Mouse (Mus musculus): ENCODE data around the gene Tbc1d9. TPM values are rescaled to one million over a fixed set of nuclear protein-coding genes. Genes with fewer than 3 reads are reported as not detected.

Gene Tbc1d9
- total and polyA plus RNA-seq, 2 experiments from 2014 or later: 16.8 to 128 TPM

DNA sequence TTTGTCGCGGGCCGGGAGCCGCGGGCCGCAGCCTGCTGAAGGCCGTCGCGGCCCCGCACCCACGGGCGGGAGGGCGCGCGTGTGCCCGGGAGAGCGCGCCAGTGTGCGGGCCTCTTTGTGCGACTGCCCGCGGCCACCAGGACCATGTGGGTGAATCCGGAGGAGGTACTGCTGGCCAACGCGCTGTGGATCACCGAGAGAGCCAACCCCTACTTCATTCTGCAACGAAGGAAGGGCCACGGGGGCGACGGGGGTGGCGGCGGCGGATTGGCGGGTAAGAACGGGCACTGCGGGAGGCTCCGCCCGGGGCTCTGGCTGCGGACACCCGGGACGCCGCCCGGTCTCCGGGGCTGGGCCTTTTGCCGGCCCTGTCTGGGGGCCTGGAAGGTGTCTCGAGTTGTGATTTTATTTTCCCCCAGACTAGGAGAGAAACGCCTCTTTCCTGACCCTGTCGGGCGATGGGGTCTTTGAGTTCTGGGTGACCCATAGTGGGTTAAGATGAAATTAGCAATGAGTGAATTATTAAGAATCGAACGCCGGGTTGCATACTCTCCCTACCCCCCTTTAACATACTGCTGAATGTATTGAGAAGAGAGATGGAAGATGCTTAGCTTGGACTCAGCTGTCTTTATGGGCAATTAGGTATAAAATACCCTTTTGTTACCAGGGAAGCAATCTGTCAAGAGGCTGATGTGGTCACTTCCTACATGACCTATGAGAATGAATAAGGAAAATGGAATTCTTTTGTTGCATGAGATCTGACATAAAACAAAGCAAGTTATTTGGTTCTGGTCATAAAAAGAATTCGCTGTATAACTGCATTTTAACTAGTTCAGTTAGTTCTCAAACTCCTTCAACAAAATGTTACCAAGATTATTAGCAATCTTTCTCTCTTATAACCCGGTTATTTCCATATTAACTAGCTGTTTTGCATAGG lies 1.0 kb downstream of the Tbc1d9 start, which contains the start of gene Gm10645:
Gene Gm10645 (minus strand): TSS at position 240 of the 937 bp plus-strand sequence.
- Histone ChIP-seq H3K27ac (peak within 1 kb of the TSS; percentile 87), H3K27me3 (ENCODE audit: insufficient read depth, low read length) (no peaks in the 10 kb centered on the region), H3K9ac (replicated peaks; ENCODE audit: low read length) (peak within 1 kb of the TSS; percentile 86), H3K4me1 (ENCODE audit: insufficient read depth, low read length) (peaks cover 9% of the 10 kb centered on the region), H3K4me3 (ENCODE audit: low read length) (peak within 1 kb of the TSS; percentile 64), H3K36me3 (ENCODE audit: insufficient read depth, low read length) (no peaks in the 10 kb centered on the region), H3K9me3 (ENCODE audit: low read length) (no peaks in the 10 kb centered on the region), H3K4me2 (ENCODE audit: low read depth, low read length) (peak within 1 kb of the TSS; percentile 60)
- WGBS: 2% methylated on average over 44 of the region's 54 CpGs
- DNase-seq (ENCODE audit: low spot score) (peak; percentile 65), ATAC-seq (peak; percentile 80)
- no peak for TF ChIP-seq CTCF (IDR thresholded peaks at IDR 0.05; ENCODE audit: low read depth)

DNA sequence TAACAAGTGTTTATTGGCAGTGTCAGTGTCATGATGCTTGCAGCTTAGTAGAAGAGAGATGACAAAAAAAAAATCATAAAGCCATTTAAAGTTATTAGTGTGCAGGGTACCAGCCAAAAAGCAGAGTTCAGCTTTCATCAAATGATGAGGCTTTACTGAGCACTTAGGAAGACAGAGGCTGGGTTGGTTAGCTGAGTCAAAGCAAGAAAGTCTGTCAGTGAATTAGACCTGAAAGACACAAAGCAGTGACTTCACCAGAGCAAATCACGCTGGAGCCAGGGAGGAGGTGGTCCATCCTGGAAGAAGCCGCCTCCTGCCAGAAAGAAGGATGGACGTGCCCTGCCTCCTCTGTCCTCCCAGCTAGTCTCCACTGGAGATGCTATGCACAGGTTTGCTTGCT lies 2.8 kb downstream of the Tbc1d9 start:
- Histone ChIP-seq H3K36me3 (ENCODE audit: insufficient read depth, low read length) (no peaks in the 10 kb centered on the region), H3K4me1 (ENCODE audit: insufficient read depth, low read length) (peaks cover 9% of the 10 kb centered on the region), H3K27me3 (ENCODE audit: insufficient read depth, low read length) (no peaks in the 10 kb centered on the region), H3K4me2 (ENCODE audit: low read depth, low read length) (peak overlapping the region; percentile 60), H3K9ac (replicated peaks; ENCODE audit: low read length) (0 out of 2 replicates have a peak overlapping the region, but pooled peaks have one; percentile 7), H3K4me3 (ENCODE audit: low read length) (peak overlapping the region; percentile 64), H3K9me3 (ENCODE audit: low read length) (no peaks in the 10 kb centered on the region), H3K27ac (no peak overlapping the region)
- WGBS: 41% methylated on average over 3 of the region's 3 CpGs
- DNase-seq (ENCODE audit: low spot score): peak; percentile 19
- TF ChIP-seq CTCF (IDR thresholded peaks at IDR 0.05; ENCODE audit: low read depth): no peak
- no peak for ATAC-seq

DNA sequence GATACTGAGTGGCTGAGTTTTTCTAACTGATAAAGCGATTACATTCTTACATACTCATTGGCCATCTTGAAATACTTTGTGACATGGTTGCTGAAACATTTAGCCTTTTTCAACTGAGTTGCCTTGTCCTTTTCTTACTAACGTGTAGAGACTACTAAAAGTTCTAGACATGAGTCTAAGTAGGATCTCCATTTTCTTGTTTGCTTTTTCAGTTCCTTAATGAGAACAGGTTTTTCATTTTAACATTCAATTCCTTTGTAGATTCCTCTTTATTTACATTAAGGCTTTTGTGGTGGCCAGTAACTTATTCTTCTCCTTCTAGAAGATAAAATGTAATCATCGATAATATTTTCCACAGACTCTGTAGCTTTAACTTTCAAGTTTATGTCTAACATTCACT lies 4.0 kb downstream of the Tbc1d9 start:
- peaks cover 9% of the 10 kb centered on the region for H3K4me1 ChIP-seq (ENCODE audit: insufficient read depth, low read length)
- H3K36me3 ChIP-seq (ENCODE audit: insufficient read depth, low read length): no peaks in the 10 kb centered on the region
- H3K4me3 ChIP-seq (ENCODE audit: low read length): no peak overlapping the region; the same call in 1 of the 2 replicates
- peak overlapping the region; percentile 60 for H3K4me2 ChIP-seq (ENCODE audit: low read depth, low read length)
- no peaks in the 10 kb centered on the region for H3K9me3 ChIP-seq (ENCODE audit: low read length)
- no peak overlapping the region for H3K9ac ChIP-seq (replicated peaks; ENCODE audit: low read length)
- no peaks in the 10 kb centered on the region for H3K27me3 ChIP-seq (ENCODE audit: insufficient read depth, low read length)
- no peak for ATAC-seq
- no peak for DNase-seq (ENCODE audit: low spot score)
- no peak for TF ChIP-seq CTCF (IDR thresholded peaks at IDR 0.05; ENCODE audit: low read depth)
- no peak overlapping the region for H3K27ac ChIP-seq
- 88% methylated on average over 3 of the region's 3 CpGs for WGBS

DNA sequence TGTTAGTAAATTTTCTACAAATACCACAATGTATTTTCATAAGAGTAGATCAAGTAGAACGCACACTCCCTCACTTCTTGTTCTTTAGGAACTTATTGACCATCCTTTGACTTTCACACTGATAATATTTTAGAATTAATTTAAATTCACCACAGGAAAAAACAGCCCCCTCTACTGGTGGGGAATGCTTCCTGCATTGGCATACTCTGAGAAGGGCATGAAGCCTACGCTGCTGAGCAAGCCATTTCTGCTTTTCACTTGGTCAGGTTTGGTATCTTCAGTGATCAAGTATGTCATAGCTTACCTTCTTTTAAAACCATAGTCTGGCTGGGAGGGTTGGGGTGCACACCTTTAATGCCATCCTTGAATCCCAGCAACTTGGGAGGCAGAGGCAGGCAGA lies 4.6 kb downstream of the Tbc1d9 start:
- ATAC-seq (no peak), DNase-seq (ENCODE audit: low spot score) (no peak)
- Histone ChIP-seq H3K27ac (no peak overlapping the region), H3K27me3 (ENCODE audit: insufficient read depth, low read length) (no peaks in the 10 kb centered on the region), H3K9me3 (ENCODE audit: low read length) (no peaks in the 10 kb centered on the region), H3K9ac (replicated peaks; ENCODE audit: low read length) (no peak overlapping the region), H3K4me1 (ENCODE audit: insufficient read depth, low read length) (peaks cover 7% of the 10 kb centered on the region), H3K4me2 (ENCODE audit: low read depth, low read length) (no peak overlapping the region), H3K4me3 (ENCODE audit: low read length) (no peak overlapping the region), H3K36me3 (ENCODE audit: insufficient read depth, low read length) (no peaks in the 10 kb centered on the region)
- peak; percentile 53 for TF ChIP-seq CTCF (IDR thresholded peaks at IDR 0.05; ENCODE audit: low read depth)
- WGBS: 94% methylated on average over 2 of the region's 2 CpGs

DNA sequence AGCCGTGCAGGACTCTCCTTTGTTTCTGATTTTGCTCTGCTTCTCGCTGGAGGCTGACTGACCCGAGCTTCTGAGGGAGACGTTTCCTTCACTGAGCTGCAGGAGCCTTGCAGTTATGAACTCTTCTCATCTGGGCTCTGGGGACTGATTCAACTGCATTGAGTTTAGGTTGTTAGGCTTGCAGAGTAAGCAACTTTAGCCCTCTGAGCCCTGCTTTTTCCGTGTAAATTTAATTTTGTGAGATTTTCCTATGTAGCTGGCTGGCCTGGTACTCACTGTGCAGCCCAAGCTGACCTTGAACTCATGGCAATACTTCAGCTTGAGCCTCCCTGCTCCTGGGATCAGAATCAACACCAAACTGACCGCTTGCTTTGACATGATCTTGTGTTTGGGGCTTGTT lies 5.7 kb downstream of the Tbc1d9 start:
- no peak for TF ChIP-seq CTCF (IDR thresholded peaks at IDR 0.05; ENCODE audit: low read depth)
- 23% methylated on average over 6 of the region's 6 CpGs for WGBS
- no peak for DNase-seq (ENCODE audit: low spot score)
- Histone ChIP-seq H3K9me3 (ENCODE audit: low read length) (no peaks in the 10 kb centered on the region), H3K4me1 (ENCODE audit: insufficient read depth, low read length) (peaks cover 6% of the 10 kb centered on the region; the same call in 1 of the 2 replicates), H3K9ac (replicated peaks; ENCODE audit: low read length) (no peak overlapping the region), H3K4me2 (ENCODE audit: low read depth, low read length) (0 out of 2 replicates have a peak overlapping the region, but pooled peaks have one; percentile 19), H3K27me3 (ENCODE audit: insufficient read depth, low read length) (no peaks in the 10 kb centered on the region), H3K4me3 (ENCODE audit: low read length) (no peak overlapping the region), H3K27ac (no peak overlapping the region), H3K36me3 (ENCODE audit: insufficient read depth, low read length) (no peaks in the 10 kb centered on the region)
- no peak for ATAC-seq

DNA sequence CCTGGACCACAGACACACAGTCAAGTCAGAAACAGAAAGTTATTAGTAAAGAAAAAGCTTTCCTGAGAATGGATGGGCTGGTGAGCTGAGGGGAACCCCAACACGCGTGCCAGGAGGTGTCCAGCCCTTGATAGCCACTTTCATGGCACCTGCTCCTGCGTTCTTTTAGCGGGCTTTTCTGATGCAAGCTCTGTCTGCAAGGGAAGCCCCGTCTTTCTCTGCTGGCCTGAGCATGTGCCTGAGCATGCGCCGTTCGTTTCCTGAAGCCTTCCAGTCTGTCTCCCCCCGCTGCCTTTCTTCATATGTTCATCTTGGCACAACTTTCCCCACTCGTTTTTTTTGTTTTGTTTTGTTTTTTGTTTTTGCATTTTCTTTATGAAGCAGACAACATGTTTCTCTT lies 10.5 kb downstream of the Tbc1d9 start:
- no peak for ATAC-seq
- Histone ChIP-seq H3K4me2 (ENCODE audit: low read depth, low read length) (no peak overlapping the region), H3K27ac (no peak overlapping the region), H3K36me3 (ENCODE audit: insufficient read depth, low read length) (no peaks in the 10 kb centered on the region), H3K27me3 (ENCODE audit: insufficient read depth, low read length) (no peaks in the 10 kb centered on the region), H3K4me1 (ENCODE audit: insufficient read depth, low read length) (peaks cover 8% of the 10 kb centered on the region), H3K9ac (replicated peaks; ENCODE audit: low read length) (no peak overlapping the region), H3K4me3 (ENCODE audit: low read length) (no peak overlapping the region), H3K9me3 (ENCODE audit: low read length) (no peaks in the 10 kb centered on the region)
- no peak for TF ChIP-seq CTCF (IDR thresholded peaks at IDR 0.05; ENCODE audit: low read depth)
- DNase-seq (ENCODE audit: low spot score): no peak
- WGBS: 63% methylated on average over 10 of the region's 10 CpGs

DNA sequence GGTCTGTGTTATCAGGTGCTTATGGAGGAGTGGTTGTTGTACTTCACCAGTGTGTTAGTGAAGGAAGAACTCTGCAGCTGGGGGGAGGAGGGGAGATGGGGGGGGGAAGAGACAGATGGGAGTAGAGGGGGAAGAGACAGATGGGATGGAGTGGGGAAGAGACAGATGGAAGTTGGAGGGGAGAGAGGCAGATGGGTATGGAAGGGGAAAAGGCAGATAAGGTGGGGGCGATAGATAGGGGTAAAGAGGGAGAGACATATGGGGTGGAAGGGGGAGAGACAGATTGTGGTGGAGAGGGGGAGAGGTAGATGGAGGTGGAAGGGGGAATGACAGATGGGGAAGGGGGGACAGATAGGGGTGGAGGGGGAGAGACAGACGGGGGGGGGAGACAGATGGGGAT lies 11.6 kb downstream of the Tbc1d9 start:
- TF ChIP-seq CTCF (IDR thresholded peaks at IDR 0.05; ENCODE audit: low read depth): no peak
- H3K27ac ChIP-seq: no peak overlapping the region
- no peak overlapping the region for H3K9ac ChIP-seq (replicated peaks; ENCODE audit: low read length)
- no peaks in the 10 kb centered on the region for H3K9me3 ChIP-seq (ENCODE audit: low read length)
- H3K4me3 ChIP-seq (ENCODE audit: low read length): no peak overlapping the region
- no peak for DNase-seq (ENCODE audit: low spot score)
- no peak for ATAC-seq
- peaks cover 8% of the 10 kb centered on the region for H3K4me1 ChIP-seq (ENCODE audit: insufficient read depth, low read length)
- no peaks in the 10 kb centered on the region for H3K27me3 ChIP-seq (ENCODE audit: insufficient read depth, low read length)
- no peak overlapping the region for H3K4me2 ChIP-seq (ENCODE audit: low read depth, low read length)
- H3K36me3 ChIP-seq (ENCODE audit: insufficient read depth, low read length): no peaks in the 10 kb centered on the region
- 48% methylated on average over 2 of the region's 2 CpGs for WGBS

Measured in hindbrain, postnatal 0 days (tissue).